Mouse (Mus musculus): ENCODE results near the gene Col5a3. TPM values are rescaled to one million over a fixed set of nuclear protein-coding genes. Genes with fewer than 3 reads are reported as not detected.

Gene Col5a3
- 60.3 and 277 TPM in 2 replicates for polyA plus RNA-seq (2012; rRNA removed; ENCODE audit: low replicate concordance)

GRCm38 (mm10) chr9:20814521-20815272, at the start of gene Col5a3:
Col5a3 (minus strand) TSS chr9:20815067.

GRCm38 (mm10) chr9:20818236-20818635, 3.4 kb upstream of the Col5a3 start, which contains the start of gene Rdh8:
Rdh8 (plus strand) TSS chr9:20818503.

GRCm38 (mm10) chr9:20746017-20746660, 68.7 kb downstream of the Col5a3 start, which contains the start of gene Olfm2:
Olfm2 (minus strand) TSS chr9:20746349.

Other genes with a start within 250 kb of the Col5a3 start
- gene Zfp846, start 233.8 kb downstream of the Col5a3 start, polyA plus RNA-seq (2012; rRNA removed; ENCODE audit: low replicate concordance): 3.9 and 4.2 TPM in 2 replicates
- 160 and 168 TPM in 2 replicates for gene Ubl5, start 172.2 kb downstream of the Col5a3 start, polyA plus RNA-seq (2012; rRNA removed; ENCODE audit: low replicate concordance)
- 27.8 and 28.1 TPM in 2 replicates for gene Fbxl12, start 170.3 kb downstream of the Col5a3 start, polyA plus RNA-seq (2012; rRNA removed; ENCODE audit: low replicate concordance)
- gene Pin1, start 163.0 kb downstream of the Col5a3 start, polyA plus RNA-seq (2012; rRNA removed; ENCODE audit: low replicate concordance): 20.4 and 23.5 TPM in 2 replicates
- 10.2 and 13.3 TPM in 2 replicates for gene Olfm2, start 68.7 kb downstream of the Col5a3 start, polyA plus RNA-seq (2012; rRNA removed; ENCODE audit: low replicate concordance)
- gene Rdh8, start 3.4 kb upstream of the Col5a3 start, polyA plus RNA-seq (2012; rRNA removed; ENCODE audit: low replicate concordance): not detected in 2 replicates
- 48.6 and 128 TPM in 2 replicates for gene A230050P20Rik, start 53.6 kb upstream of the Col5a3 start, polyA plus RNA-seq (2012; rRNA removed; ENCODE audit: low replicate concordance)
- 4.5 and 5.8 TPM in 2 replicates for gene Angptl6, start 64.7 kb upstream of the Col5a3 start, polyA plus RNA-seq (2012; rRNA removed; ENCODE audit: low replicate concordance)
- gene Ppan, start 73.1 kb upstream of the Col5a3 start, polyA plus RNA-seq (2012; rRNA removed; ENCODE audit: low replicate concordance): 28.2 and 102 TPM in 2 replicates
- 84.9 and 143 TPM in 2 replicates for gene Eif3g, start 83.6 kb upstream of the Col5a3 start, polyA plus RNA-seq (2012; rRNA removed; ENCODE audit: low replicate concordance)
- 12.0 and 35.0 TPM in 2 replicates for gene Dnmt1, start 144.8 kb upstream of the Col5a3 start, polyA plus RNA-seq (2012; rRNA removed; ENCODE audit: low replicate concordance)
- gene S1pr2, start 161.7 kb upstream of the Col5a3 start, polyA plus RNA-seq (2012; rRNA removed; ENCODE audit: low replicate concordance): 7.9 and 32.2 TPM in 2 replicates
- 120 and 141 TPM in 2 replicates for gene Mrpl4, start 187.7 kb upstream of the Col5a3 start, polyA plus RNA-seq (2012; rRNA removed; ENCODE audit: low replicate concordance)
- 23.9 and 35.6 TPM in 2 replicates for gene Icam1, start 200.9 kb upstream of the Col5a3 start, polyA plus RNA-seq (2012; rRNA removed; ENCODE audit: low replicate concordance)
- gene Icam4, start 214.3 kb upstream of the Col5a3 start, polyA plus RNA-seq (2012; rRNA removed; ENCODE audit: low replicate concordance): 0.16 and 0.45 TPM in 2 replicates
- gene Icam5, start 217.0 kb upstream of the Col5a3 start, polyA plus RNA-seq (2012; rRNA removed; ENCODE audit: low replicate concordance): 0.13 and 1.3 TPM in 2 replicates

All from subcutaneous adipose tissue, adult 2 months (tissue).